Mouse (Mus musculus) forebrain, embryonic 14.5 days (tissue): Measurements from ENCODE around the gene Fbxl21. TPM values are rescaled to one million over a fixed set of nuclear protein-coding genes. Genes with fewer than 3 reads are reported as not detected.

Source experiments
- ATAC-seq: fragments of 200-750 bp; cut with Nextera tagmentation; 2 replicates; pipeline ENCODE4 v1.8.0; 2017; ENCODE audit warnings: mild to moderate bottlenecking, moderate library complexity
- DNase-seq: peaks from one replicate; pipeline ENCODE4 v3.0.0-alpha.2; 2015; ENCODE audit warnings: low spot score
- H3K27ac ChIP-seq: fragments of 300-500 bp; sonication (generic); 2 replicates; pipeline ENCODE4 v1.5.1; 2014; ENCODE audit warnings: low read depth, mild to moderate bottlenecking, control low read depth, low read length, moderate library complexity
- H3K27me3 ChIP-seq: fragments of 300-500 bp; sonication (generic); replicated peaks from 2 replicates; pipeline ENCODE4 v1.6.1; 2014; ENCODE audit warnings: low read length, control low read depth, mixed read lengths; ENCODE audit not compliant: control insufficient read depth, insufficient read depth
- H3K36me3 ChIP-seq: fragments of 300-500 bp; sonication (generic); 2 replicates; pipeline ENCODE4 v1.6.1; 2014; ENCODE audit warnings: low read length, control low read depth; ENCODE audit not compliant: control insufficient read depth, insufficient read depth
- H3K4me1 ChIP-seq: fragments of 300-500 bp; sonication (generic); 2 replicates; pipeline ENCODE4 v1.6.1; 2014; ENCODE audit warnings: antibody characterized with exemption, low read length, control low read depth; ENCODE audit not compliant: control insufficient read depth, insufficient read depth
- H3K4me2 ChIP-seq: fragments of 300-500 bp; sonication (generic); 2 replicates; pipeline ENCODE4 v1.6.1; 2014; ENCODE audit warnings: mild to moderate bottlenecking, control low read depth, low read length
- H3K4me3 ChIP-seq: fragments of 300-500 bp; sonication (generic); 2 replicates; pipeline ENCODE4 v1.5.1; 2014; ENCODE audit warnings: low read depth, low read length, control low read depth
- H3K9ac ChIP-seq: fragments of 300-500 bp; sonication (generic); 2 replicates; pipeline ENCODE4 v1.6.1; 2014; ENCODE audit warnings: mild to moderate bottlenecking, low read length, control low read depth, moderate library complexity
- H3K9me3 ChIP-seq: fragments of 300-500 bp; sonication (generic); replicated peaks from 2 replicates; pipeline ENCODE4 v1.6.1; 2016; ENCODE audit warnings: low read length, control low read depth, mixed read lengths; ENCODE audit not compliant: control insufficient read depth
- WGBS: fragments of 180-500 bp; shearing (Covaris S2); extraction: QIAGEN DNeasy Blood & Tissue Kit; methylation state at CpG from one replicate; pipeline ENCODE4 v1.1.7; 2014; 5-methylcytosine and 5-hydroxymethylcytosine counted together
- polyA plus RNA-seq: library from polyadenylated mRNA; unstranded; fragments of >200 nt; fragmentation: Nextera tagmentation; extraction: Ambion mirVana; gene quantifications from 2 replicates; pipeline ENCODE4 v1.2.1, GENCODE M21; 2014

The Fbxl21 gene
- polyA plus RNA-seq, result 2.9 and 3.5 TPM in 2 replicates

DNA sequence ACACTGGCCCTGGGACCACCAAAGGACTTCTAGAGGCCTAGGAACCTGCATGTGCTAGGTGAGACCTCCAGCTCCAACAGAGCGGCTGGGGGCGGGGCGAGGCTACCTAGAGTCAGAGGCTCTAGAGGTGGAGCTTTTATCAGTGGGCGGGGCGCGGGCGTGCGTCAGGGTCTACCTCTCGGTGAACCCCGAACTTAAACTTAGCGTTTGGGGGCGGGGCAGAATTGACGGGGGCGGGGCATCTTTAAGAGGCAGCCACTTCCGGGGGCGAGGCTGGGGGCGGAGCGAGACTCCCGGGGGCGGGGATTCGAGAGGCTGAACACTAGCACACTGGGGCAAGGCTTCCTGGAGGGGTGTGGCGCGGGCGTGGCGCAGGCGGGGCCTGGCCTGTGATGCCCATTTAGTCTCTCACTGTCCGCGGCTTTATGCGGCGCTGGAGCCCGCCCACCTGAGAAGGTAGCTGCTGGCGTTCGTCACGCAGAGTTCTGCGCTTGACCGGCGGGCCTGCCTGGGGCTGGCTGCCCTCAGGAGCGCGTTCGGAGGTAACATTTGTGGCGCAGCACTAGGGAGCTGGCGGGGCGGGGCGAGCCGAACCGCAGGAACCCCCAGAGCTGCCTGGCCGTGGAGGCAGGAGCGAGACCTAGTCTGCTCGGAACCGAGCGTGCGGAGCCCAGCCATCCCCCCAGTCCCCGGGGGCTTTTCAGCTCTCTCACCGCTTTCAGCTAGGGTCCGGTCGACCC, at the start of gene Fbxl21:
TSS of gene Fbxl21 (plus strand) at position 392 of the 740 bp plus-strand sequence.
- under 1% methylated on average over 55 of the region's 56 CpGs for WGBS
- Histone ChIP-seq H3K27me3 (no peaks in the 10 kb centered on the region), H3K4me1 (no peaks in the 10 kb centered on the region)

DNA sequence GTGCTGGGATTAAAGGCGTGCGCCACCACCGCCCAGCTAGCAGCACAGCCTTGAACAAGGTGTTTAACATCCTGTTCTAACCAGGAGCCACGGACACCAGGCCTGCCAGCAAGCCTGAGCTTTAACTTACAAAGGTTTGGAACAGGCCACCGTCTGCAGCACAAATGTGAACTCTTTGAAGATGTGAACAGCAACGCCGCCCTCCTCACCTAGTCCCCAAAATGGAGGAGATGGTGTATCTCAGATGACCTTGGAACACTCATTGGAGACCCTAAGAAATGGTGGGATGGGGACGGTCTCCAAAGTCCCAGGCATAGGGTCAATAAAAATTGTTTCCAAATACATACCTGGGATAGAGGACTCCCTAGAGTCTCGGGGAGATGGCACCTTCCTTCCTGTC, 49.6 kb upstream of the Fbxl21 start:
- H3K27ac ChIP-seq, result no peak overlapping the region
- no peaks in the 10 kb centered on the region for H3K4me1 ChIP-seq
- no peak overlapping the region for H3K4me2 ChIP-seq
- no peaks in the 10 kb centered on the region for H3K36me3 ChIP-seq
- ATAC-seq, result no peak
- no peaks in the 10 kb centered on the region for H3K27me3 ChIP-seq
- H3K4me3 ChIP-seq, result no peak overlapping the region
- no peak overlapping the region for H3K9ac ChIP-seq
- H3K9me3 ChIP-seq, result no peaks in the 10 kb centered on the region
- 92% methylated on average over 9 of the region's 9 CpGs for WGBS
- no peak for DNase-seq

More for the DNA sequence above, at the start of gene Fbxl21:
- Histone ChIP-seq H3K9me3 (no peaks in the 10 kb centered on the region), H3K9ac (peak within 1 kb of the TSS; percentile 71), H3K36me3 (no peaks in the 10 kb centered on the region), H3K4me2 (peak within 1 kb of the TSS; percentile 90), H3K4me3 (peak within 1 kb of the TSS; percentile 60), H3K27ac (no peak within 1 kb of the TSS)
- ATAC-seq, result peak; percentile 99
- peak; percentile 90 for DNase-seq

DNA sequence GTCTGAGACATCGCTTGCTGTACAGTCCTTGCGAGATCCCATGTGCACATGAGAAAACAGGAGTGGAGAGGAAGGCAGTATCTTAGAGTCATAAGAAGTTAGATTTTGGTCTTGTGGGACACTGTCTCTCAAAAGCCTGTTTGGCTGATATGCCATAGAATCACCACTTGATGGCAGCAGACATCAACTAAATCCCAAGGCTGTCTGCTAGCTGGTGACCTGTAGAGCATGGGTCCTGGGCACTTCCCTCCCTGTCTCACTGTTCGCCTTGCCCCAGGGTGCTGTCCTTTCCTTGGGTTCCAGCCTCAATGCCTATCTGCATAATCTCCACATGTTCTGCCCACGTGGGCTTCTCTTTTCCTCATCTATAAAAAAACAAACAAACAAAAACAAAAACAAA, 46.9 kb upstream of the Fbxl21 start:
- Histone ChIP-seq H3K27ac (no peak overlapping the region), H3K36me3 (no peaks in the 10 kb centered on the region), H3K4me1 (no peaks in the 10 kb centered on the region), H3K4me2 (no peak overlapping the region), H3K9me3 (no peaks in the 10 kb centered on the region), H3K9ac (no peak overlapping the region), H3K4me3 (no peak overlapping the region), H3K27me3 (no peaks in the 10 kb centered on the region)
- ATAC-seq, result 0 out of 2 replicates have a peak, but pooled peaks have one; percentile 46
- WGBS, result 29% methylated on average over 4 of the region's 4 CpGs
- peak; percentile 81 for DNase-seq

- Histone ChIP-seq H3K9ac (no peak overlapping the region), H3K4me3 (no peak overlapping the region), H3K4me2 (no peak overlapping the region), H3K27ac (no peak overlapping the region), H3K36me3 (no peaks in the 10 kb centered on the region), H3K4me1 (no peaks in the 10 kb centered on the region), H3K27me3 (no peaks in the 10 kb centered on the region), H3K9me3 (no peaks in the 10 kb centered on the region)
- WGBS, result 88% methylated on average over 5 of the region's 5 CpGs
- DNase-seq (no peak), ATAC-seq (no peak)
Measured at GRCm38 (mm10) chr13:56476790-56477189, 45.5 kb upstream of the Fbxl21 start.

GRCm38 (mm10) chr13:56477271-56477670, 45.0 kb upstream of the Fbxl21 start:
- no peaks in the 10 kb centered on the region for H3K4me1 ChIP-seq
- no peak overlapping the region for H3K27ac ChIP-seq
- H3K4me2 ChIP-seq, result no peak overlapping the region
- H3K36me3 ChIP-seq, result no peaks in the 10 kb centered on the region
- H3K9ac ChIP-seq, result no peak overlapping the region
- no peaks in the 10 kb centered on the region for H3K27me3 ChIP-seq
- H3K4me3 ChIP-seq, result no peak overlapping the region
- peak; percentile 78 for DNase-seq
- H3K9me3 ChIP-seq, result no peaks in the 10 kb centered on the region
- ATAC-seq, result no peak; the same call in 1 of the 2 replicates
- 63% methylated on average over 6 of the region's 6 CpGs for WGBS

GRCm38 (mm10) chr13:56478027-56478426, 44.2 kb upstream of the Fbxl21 start:
- ATAC-seq (no peak), DNase-seq (no peak)
- no peaks in the 10 kb centered on the region for H3K27me3 ChIP-seq
- H3K9me3 ChIP-seq, result no peaks in the 10 kb centered on the region
- WGBS, result 86% methylated on average over 6 of the region's 6 CpGs
- no peaks in the 10 kb centered on the region for H3K36me3 ChIP-seq
- H3K4me1 ChIP-seq, result no peaks in the 10 kb centered on the region
- H3K27ac ChIP-seq, result no peak overlapping the region
- H3K4me2 ChIP-seq, result no peak overlapping the region
- no peak overlapping the region for H3K9ac ChIP-seq
- H3K4me3 ChIP-seq, result no peak overlapping the region

DNA sequence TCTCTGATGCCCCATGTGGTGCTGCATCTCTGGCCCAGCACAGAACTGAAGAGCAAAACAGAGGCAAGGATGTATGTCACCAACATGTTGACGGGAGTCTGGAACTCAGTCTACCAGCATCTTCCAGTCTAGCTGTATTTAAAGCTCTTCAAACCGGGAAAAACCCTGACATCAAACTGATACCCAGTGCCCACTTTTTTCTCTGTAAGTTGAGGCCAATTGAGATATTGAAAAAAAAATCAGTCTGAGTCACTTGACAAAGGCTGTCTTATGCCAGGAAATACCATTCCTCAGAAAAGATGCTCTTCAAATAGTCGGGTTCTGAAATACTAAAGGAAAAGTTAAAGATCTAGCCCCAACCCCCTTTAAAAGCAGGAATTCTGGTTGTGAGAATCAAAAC, 40.1 kb upstream of the Fbxl21 start, which contains the start of gene Il9:
TSS of gene Il9 (minus strand) at position 101 of the 400 bp plus-strand sequence.
- Histone ChIP-seq H3K9ac (no peak within 1 kb of the TSS), H3K4me1 (no peaks in the 10 kb centered on the region), H3K4me3 (no peak within 1 kb of the TSS), H3K27ac (no peak within 1 kb of the TSS), H3K27me3 (no peaks in the 10 kb centered on the region), H3K9me3 (no peaks in the 10 kb centered on the region), H3K36me3 (no peaks in the 10 kb centered on the region), H3K4me2 (no peak within 1 kb of the TSS)
- WGBS, result 87% methylated on average over 3 of the region's 3 CpGs
- ATAC-seq (no peak), DNase-seq (no peak)

- no peak overlapping the region for H3K4me3 ChIP-seq
- ATAC-seq, result no peak
- DNase-seq, result no peak
- no peaks in the 10 kb centered on the region for H3K4me1 ChIP-seq
- H3K9ac ChIP-seq, result no peak overlapping the region
- no peaks in the 10 kb centered on the region for H3K27me3 ChIP-seq
- no peak overlapping the region for H3K4me2 ChIP-seq
- 82% methylated on average over 5 of the region's 5 CpGs for WGBS
- H3K27ac ChIP-seq, result no peak overlapping the region
- H3K36me3 ChIP-seq, result no peaks in the 10 kb centered on the region
- H3K9me3 ChIP-seq, result no peaks in the 10 kb centered on the region
Measured at GRCm38 (mm10) chr13:56488012-56488411, 34.3 kb upstream of the Fbxl21 start.

DNA sequence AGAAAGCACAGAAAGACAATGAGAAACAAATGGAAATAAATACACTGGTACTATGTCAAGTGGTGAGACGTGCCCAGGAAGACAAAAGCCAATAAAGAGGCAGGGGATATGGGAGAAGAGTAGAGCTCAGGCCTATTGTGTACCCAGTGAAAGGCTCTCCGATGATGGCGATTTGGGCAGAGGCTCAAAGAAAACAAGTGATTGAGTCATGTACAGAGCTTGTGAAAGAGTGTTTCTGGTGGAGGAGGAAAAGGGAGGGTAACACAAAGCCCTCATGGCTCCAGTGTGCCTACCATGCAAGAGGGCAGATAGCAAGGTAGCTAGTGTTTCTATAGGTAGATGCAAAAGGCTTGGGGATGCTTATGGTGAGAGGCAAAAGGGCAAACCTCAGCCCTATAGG, 27.8 kb upstream of the Fbxl21 start:
- no peaks in the 10 kb centered on the region for H3K27me3 ChIP-seq
- H3K4me2 ChIP-seq, result no peak overlapping the region
- H3K27ac ChIP-seq, result no peak overlapping the region
- DNase-seq, result no peak
- H3K4me1 ChIP-seq, result no peaks in the 10 kb centered on the region
- no peak overlapping the region for H3K9ac ChIP-seq
- H3K4me3 ChIP-seq, result no peak overlapping the region
- no peak for ATAC-seq
- 13% methylated on average over 3 of the region's 3 CpGs for WGBS
- no peaks in the 10 kb centered on the region for H3K36me3 ChIP-seq
- no peaks in the 10 kb centered on the region for H3K9me3 ChIP-seq
